Mouse (Mus musculus) heart, postnatal 25 days (tissue): ENCODE data around the gene Coasy. TPM values are rescaled to one million over a fixed set of nuclear protein-coding genes. Genes with fewer than 3 reads are reported as not detected.

Experiments
- DNase-seq: peaks from one replicate; pipeline ENCODE4 v3.0.0; 2022; ENCODE audit warnings: low spot score
- intact Hi-C: fragments of 180-260 bp; cut with DNase I; formaldehyde crosslinking; loops from one replicate; pipeline ENCODE4 v1.15.1; 2025
- total RNA-seq, 2 experiments: library from RNA; stranded (reverse); gene quantifications; 2 replicates each; pipeline ENCODE4 v1.2.3; 2021

The Coasy gene
- total RNA-seq, 2 experiments from 2014 or later: 15.8 to 17.1 TPM

DNA sequence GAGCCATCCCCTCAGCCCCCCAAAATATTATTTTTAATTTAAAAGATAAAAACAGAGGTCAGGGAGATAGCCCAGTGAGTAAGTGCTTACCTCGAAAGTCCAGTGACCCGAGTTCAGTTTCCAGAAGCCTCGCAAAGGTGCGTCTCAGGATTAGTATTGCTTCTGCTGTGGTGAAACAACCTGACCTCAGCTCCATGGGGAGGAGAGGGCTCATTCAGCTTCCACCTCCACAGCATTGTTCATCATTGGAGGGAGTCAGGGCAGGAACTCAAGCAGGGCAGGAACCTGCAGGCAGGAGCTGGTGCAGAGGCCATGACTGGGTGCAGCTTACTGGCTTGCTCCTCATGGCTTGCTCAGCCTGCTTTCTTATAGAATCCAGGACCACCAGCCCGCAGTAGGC is 21.3 kb upstream of the Coasy start:
- intact Hi-C loops: loop anchor here (10.0 kb wide), 2 partner anchors 316 to 346 kb away; partner anchors contain the start of genes Hspb9 and Kat2a
- no peak for DNase-seq

- DNase-seq: peak; percentile 74
- intact Hi-C loops: loop anchor here (10.0 kb wide), 2 partner anchors 318 to 348 kb away; partner anchors contain the start of genes Hspb9 and Kat2a
Measured at GRCm38 (mm10) chr11:101062165-101062884, 20.0 kb upstream of the Coasy start.

- intact Hi-C loops: loop anchor here (10.0 kb wide), 2 partner anchors 318 to 348 kb away; partner anchors contain the start of genes Hspb9 and Kat2a
- no peak for DNase-seq
Measured at GRCm38 (mm10) chr11:101062971-101063675, 19.2 kb upstream of the Coasy start.

DNA sequence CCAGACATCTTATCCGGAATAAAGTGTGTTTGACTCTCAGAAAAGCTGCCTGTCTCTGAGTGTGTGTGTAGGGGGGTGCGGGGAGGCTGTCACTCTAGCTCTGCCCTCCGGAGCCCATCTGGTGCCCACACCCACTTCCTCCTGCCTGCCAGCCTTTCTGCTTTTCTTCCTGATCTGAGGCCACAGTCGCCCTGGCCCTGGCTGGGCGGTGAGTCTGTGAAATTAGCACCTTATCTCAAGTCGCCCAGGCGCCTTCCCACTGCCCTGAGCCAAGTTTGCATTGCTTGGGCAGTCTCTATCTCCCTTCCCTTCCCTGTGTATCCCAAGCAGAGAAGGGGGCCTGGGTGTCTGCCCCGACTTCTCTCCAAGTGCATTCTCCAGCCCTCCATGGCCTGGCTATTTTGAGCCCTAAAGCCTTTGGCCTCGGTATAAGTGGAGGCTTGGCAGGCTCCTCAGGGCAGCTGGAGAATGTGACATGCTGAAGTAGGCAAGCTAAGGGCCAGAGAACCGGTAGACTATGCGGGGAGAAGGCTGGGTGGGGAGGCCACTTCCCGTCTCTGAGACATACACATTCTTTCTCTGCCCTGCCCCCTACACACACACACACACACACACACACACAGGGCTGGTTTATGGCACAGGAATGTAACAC is 18.6 kb upstream of the Coasy start:
- DNase-seq: peak; percentile 73
- intact Hi-C loops: loop anchor here (10.0 kb wide), 2 partner anchors 319 to 349 kb away; partner anchors contain the start of genes Hspb9 and Kat2a

DNA sequence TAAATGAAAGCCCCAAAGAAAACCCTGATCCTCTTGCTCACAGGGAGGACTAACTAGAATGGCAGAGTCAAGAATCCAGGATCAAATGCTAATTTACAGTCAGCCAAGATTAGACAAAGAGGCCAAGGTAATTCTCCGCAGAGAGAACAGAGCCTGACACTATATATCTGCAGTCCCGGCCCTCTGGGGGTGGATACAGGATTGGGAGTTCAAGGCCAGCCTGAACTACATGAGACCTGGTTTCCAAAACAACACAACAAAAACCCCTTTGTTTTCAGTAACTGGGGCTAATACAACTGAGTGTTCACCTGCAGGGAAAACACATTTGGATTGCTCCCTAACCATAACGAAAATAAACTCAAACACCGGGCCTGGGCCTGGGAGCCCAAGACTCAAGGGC is 17.9 kb upstream of the Coasy start:
- intact Hi-C loops: loop anchor here (10.0 kb wide), 2 partner anchors 320 to 350 kb away; partner anchors contain the start of genes Hspb9 and Kat2a
- no peak for DNase-seq

DNA sequence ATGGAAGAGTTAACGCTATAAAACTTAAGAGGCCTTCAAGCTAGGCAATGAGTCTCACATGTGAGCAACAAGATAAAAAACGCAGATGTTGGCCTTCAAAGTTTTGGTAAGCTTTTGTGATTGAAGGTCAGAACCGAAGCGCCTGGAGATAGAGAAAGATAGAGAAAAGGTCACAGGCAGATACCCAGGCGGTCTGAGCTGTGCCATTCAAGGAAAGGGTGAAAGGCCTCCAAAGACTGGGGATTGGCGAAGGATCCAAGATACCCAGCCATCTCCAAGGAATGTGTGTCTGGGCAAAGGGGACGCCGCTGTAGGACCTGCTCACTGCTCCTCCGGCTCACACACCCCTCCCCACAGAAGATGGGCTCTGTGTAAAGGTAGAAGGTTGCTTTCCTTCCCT is 17.4 kb upstream of the Coasy start:
- intact Hi-C loops: loop anchor here (10.0 kb wide), 2 partner anchors 320 to 350 kb away; partner anchors contain the start of genes Hspb9 and Kat2a
- no peak for DNase-seq

GRCm38 (mm10) chr11:101066549-101067412 is 15.6 kb upstream of the Coasy start:
- intact Hi-C loops: loop anchor here (2.0 to 10.0 kb wide), 3 partner anchors 84 to 352 kb away; partner anchors contain the start of genes Hspb9 and Kat2a
- peak; percentile 59 for DNase-seq

DNA sequence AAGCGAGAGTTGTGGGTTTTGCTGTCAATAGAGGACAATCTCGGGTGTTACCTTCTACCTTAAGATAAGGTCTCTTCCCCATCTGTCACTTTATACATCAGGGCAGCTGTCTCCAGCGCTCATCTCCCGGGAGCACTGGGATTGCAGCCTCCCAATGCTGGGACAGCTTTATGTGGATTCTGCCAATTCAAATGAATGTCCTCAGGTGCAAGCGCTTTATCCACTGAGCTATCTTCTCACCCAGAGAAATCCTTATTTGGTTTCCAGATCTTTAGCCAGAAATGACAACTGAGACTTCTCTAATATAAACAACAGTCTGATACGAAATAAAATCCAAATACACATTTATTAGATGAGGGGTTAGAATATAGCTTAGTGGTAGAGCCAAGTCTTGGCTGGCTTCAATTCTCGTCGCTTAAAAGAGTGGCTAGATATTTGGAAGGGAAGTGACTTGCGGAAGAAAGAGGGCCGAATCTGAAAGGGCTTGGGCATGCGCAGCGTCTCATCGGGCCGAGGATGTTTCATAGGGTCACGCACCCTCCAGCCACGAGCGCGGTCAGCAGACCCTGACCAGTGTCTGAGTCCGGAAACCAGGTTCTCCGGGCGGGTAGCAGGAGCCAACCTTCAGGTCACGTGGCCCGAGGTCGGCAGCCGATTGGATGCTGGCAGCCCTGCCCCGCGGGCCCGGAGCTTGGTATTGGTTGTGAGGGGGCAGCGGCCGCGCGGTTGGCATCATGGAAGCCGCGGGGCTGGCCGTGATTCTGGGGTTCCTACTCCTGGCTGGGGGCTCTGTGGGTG is 12.8 kb upstream of the Coasy start, which contains the start of gene Naglu:
Naglu (plus strand) TSS at position 622 of the 798 bp plus-strand sequence.
- peak; percentile 94 for DNase-seq
- intact Hi-C loops: loop anchor here (10.0 kb wide), 2 partner anchors 325 to 355 kb away; partner anchors contain the start of genes Hspb9 and Kat2a

GRCm38 (mm10) chr11:101070189-101070527 is 12.2 kb upstream of the Coasy start:
- no peak for DNase-seq
- intact Hi-C loops: no loop called here

DNA sequence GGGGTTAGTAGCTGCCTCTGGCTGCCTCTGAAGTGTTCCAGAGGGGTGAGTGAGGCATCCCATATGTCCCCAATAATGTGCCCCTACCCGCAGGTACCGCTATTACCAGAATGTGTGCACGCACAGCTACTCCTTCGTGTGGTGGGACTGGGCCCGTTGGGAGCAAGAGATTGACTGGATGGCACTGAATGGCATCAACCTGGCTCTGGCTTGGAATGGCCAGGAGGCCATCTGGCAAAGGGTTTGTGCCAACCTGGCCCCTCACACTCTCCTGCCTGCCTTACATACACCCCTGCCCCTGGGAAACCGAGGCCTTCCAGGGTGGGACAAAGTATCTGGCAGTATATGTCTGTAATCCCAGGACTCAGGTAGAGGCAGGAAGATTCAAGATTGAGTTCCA is 11.4 kb upstream of the Coasy start:
- intact Hi-C loops: no loop called here
- DNase-seq: no peak

- intact Hi-C loops: no loop called here
- DNase-seq: no peak
Measured at GRCm38 (mm10) chr11:101071810-101072428, 10.4 kb upstream of the Coasy start.

- intact Hi-C loops: no loop called here
- DNase-seq: no peak
Measured at GRCm38 (mm10) chr11:101078121-101078520, 4.2 kb upstream of the Coasy start, which contains the start of gene Hsd17b1. Gene Hsd17b1, plus strand, starts transcription at chr11:101078411.

DNA sequence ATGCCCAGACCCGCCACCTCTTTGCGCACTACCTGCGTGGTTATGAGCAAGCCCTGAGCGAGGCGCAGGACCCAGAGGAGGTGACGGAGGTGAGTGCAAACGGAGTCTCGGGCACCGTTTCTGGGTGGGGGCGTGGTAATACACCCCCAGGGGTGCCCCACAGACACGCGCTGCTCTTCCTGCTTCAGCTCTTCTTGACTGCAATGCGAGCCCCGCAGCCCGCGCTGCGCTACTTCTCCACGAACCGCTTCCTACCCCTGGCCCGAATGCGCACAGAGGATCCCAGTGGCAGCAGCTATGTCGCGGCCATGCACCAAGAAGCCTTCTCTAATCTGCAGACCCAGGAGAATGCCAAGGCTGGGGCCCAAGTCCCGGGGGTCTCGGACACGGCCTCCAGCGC is 2.6 kb upstream of the Coasy start:
- DNase-seq: no peak
- intact Hi-C loops: no loop called here

GRCm38 (mm10) chr11:101080421-101080820 is 1.9 kb upstream of the Coasy start:
- intact Hi-C loops: no loop called here
- DNase-seq: no peak

- intact Hi-C loops: loop anchor here (1.0 kb wide), 1 partner anchor 93 kb away; no protein-coding TSS in a partner anchor
- no peak for DNase-seq
Measured at GRCm38 (mm10) chr11:101081659-101082058, 706 bp upstream of the Coasy start.

- DNase-seq: no peak
- intact Hi-C loops: no loop called here
Measured at GRCm38 (mm10) chr11:101083083-101083697, 825 bp downstream of the Coasy start.

- no peak for DNase-seq
- intact Hi-C loops: no loop called here
Measured at GRCm38 (mm10) chr11:101084246-101084645, 1.9 kb downstream of the Coasy start.
